Mouse (Mus musculus) MEL (cell line): ENCODE data around the gene Mrrf. TPM values are rescaled to one million over a fixed set of nuclear protein-coding genes. Genes with fewer than 3 reads are reported as not detected.

Experiments
- DNase-seq: peaks from one replicate; pipeline ENCODE4 v3.0.0; 2011; ENCODE audit warnings: low read depth, low spot score
- H3K27ac ChIP-seq: 2 replicates; pipeline ENCODE4 v1.5.1; 2012; ENCODE audit warnings: low read depth, mild to moderate bottlenecking, control low read depth, low read length, moderate library complexity; ENCODE audit not compliant: control insufficient read depth
- H3K27me3 ChIP-seq, 2 experiments: fragments of 150-350 bp in 1 of 2; sonication (generic) in 1 of 2; 2 replicates each; pipeline ENCODE4 v1.6.1; 2012; ENCODE audit warnings: low read length in 2 of 2, mild to moderate bottlenecking in 2 of 2, improper control_type of control experiment in 1 of 2, moderate library complexity in 1 of 2; ENCODE audit not compliant: insufficient read depth in 2 of 2, control insufficient read depth in 1 of 2
- H3K36me3 ChIP-seq, 2 experiments: 2 replicates each; pipeline ENCODE4 v1.6.1; 2012 to 2014; ENCODE audit warnings: low read length in 2 of 2, improper control_type of control experiment in 1 of 2, inconsistent platforms in 1 of 2, mild to moderate bottlenecking in 1 of 2; ENCODE audit not compliant: insufficient read depth in 2 of 2, control insufficient read depth in 1 of 2
- H3K4me1 ChIP-seq, 2 experiments: fragments of 150-350 bp in 1 of 2; sonication (generic) in 1 of 2; 2 replicates each; pipeline ENCODE4 v1.6.1; 2012; ENCODE audit warnings: low read length in 2 of 2, improper control_type of control experiment in 1 of 2, mild to moderate bottlenecking in 1 of 2; ENCODE audit not compliant: insufficient read depth in 2 of 2, control insufficient read depth in 1 of 2
- H3K4me3 ChIP-seq, 2 experiments: fragments of 150-350 bp in 1 of 2; sonication (generic) in 1 of 2; 2 replicates each; pipeline ENCODE4 v1.5.1; 2012; ENCODE audit warnings: low read depth in 2 of 2, low read length in 2 of 2, mild to moderate bottlenecking in 2 of 2, moderate library complexity in 2 of 2, control low read depth in 1 of 2, improper control_type of control experiment in 1 of 2; ENCODE audit not compliant: control insufficient read depth in 1 of 2, insufficient read depth in 1 of 2
- H3K79me2 ChIP-seq: 2 replicates; pipeline ENCODE4 v1.6.1; 2012; ENCODE audit warnings: mild to moderate bottlenecking, low read length, moderate library complexity; ENCODE audit not compliant: control insufficient read depth, poor library complexity, insufficient read depth
- H3K9ac ChIP-seq: 2 replicates; pipeline ENCODE4 v1.6.1; 2012; ENCODE audit warnings: low read depth, mild to moderate bottlenecking, control low read depth, low read length, moderate library complexity; ENCODE audit not compliant: control insufficient read depth, poor library complexity, severe bottlenecking
- H3K9me3 ChIP-seq: fragments of 150-350 bp; sonication (generic); replicated peaks from 2 replicates; pipeline ENCODE4 v1.6.1; 2012; ENCODE audit warnings: mild to moderate bottlenecking, low read length, improper control_type of control experiment, moderate library complexity; ENCODE audit not compliant: insufficient read depth
- CTCF ChIP-seq, 3 experiments: IDR thresholded peaks in 2 of 3; conservative IDR thresholded peaks in 1 of 3; 2 replicates each; pipeline ENCODE4 v1.5.1; 2011 to 2012; ENCODE audit warnings: low read length in 3 of 3, low read depth in 2 of 3, mild to moderate bottlenecking in 2 of 3, improper control_type of control experiment in 1 of 3, inconsistent platforms in 1 of 3, mixed read lengths in 1 of 3, moderate library complexity in 1 of 3; ENCODE audit not compliant: control insufficient read depth in 1 of 3, insufficient read depth in 1 of 3, poor library complexity in 1 of 3, severe bottlenecking in 1 of 3
- EP300 ChIP-seq, 2 experiments: IDR thresholded peaks; 2 replicates each; pipeline ENCODE4 v1.6.1; 2011; ENCODE audit warnings: improper control_type of control experiment in 2 of 2, low read length in 2 of 2, low read depth in 1 of 2, mild to moderate bottlenecking in 1 of 2
- ETS1 ChIP-seq: IDR thresholded peaks from 2 replicates; pipeline ENCODE4 v1.6.1; 2012; ENCODE audit warnings: low read depth, mild to moderate bottlenecking, inconsistent platforms, low read length, improper control_type of control experiment, moderate library complexity
- GATA1 ChIP-seq: IDR thresholded peaks from 2 replicates; pipeline ENCODE4 v1.6.1; 2011; ENCODE audit warnings: low read depth, low read length, improper control_type of control experiment
- MAX ChIP-seq: IDR thresholded peaks from 2 replicates; pipeline ENCODE4 v1.6.1; 2011; ENCODE audit warnings: low read length, improper control_type of control experiment
- MYB ChIP-seq: IDR thresholded peaks from 2 replicates; pipeline ENCODE4 v1.6.1; 2011; ENCODE audit warnings: mild to moderate bottlenecking, low read depth, low read length, improper control_type of control experiment
- NRF1 ChIP-seq: IDR thresholded peaks from 2 replicates; pipeline ENCODE4 v1.6.1; 2014; ENCODE audit warnings: low read depth, mild to moderate bottlenecking, inconsistent platforms, low read length, improper control_type of control experiment, moderate library complexity; ENCODE audit not compliant: poor library complexity, insufficient read depth, severe bottlenecking
- RAD21 ChIP-seq: IDR thresholded peaks from 2 replicates; pipeline ENCODE4 v1.6.1; 2011; ENCODE audit warnings: mild to moderate bottlenecking, low read depth, low read length, improper control_type of control experiment
- TBP ChIP-seq: IDR thresholded peaks from 2 replicates; pipeline ENCODE4 v1.8.0; 2011; ENCODE audit warnings: low read depth, low read length, improper control_type of control experiment
- TCF12 ChIP-seq: IDR thresholded peaks from 2 replicates; pipeline ENCODE4 v1.6.1; 2014; ENCODE audit warnings: low read depth, mild to moderate bottlenecking, inconsistent platforms, low read length, improper control_type of control experiment, moderate library complexity
- UBTF ChIP-seq: IDR thresholded peaks from 2 replicates; pipeline ENCODE4 v1.6.1; 2012; ENCODE audit warnings: low read depth, mild to moderate bottlenecking, inconsistent platforms, low read length, improper control_type of control experiment, moderate library complexity, borderline replicate concordance; ENCODE audit not compliant: insufficient read depth
- USF1 ChIP-seq: IDR thresholded peaks from 2 replicates; pipeline ENCODE4 v1.6.1; 2014; ENCODE audit warnings: low read depth, mild to moderate bottlenecking, inconsistent platforms, low read length, improper control_type of control experiment, moderate library complexity
- polyA plus RNA-seq, 2 experiments: library from polyadenylated mRNA; stranded (reverse) in 1 of 2; unstranded in 1 of 2; fragments of >175 nt in 1 of 2; fragments of >200 nt in 1 of 2; gene quantifications; 2 replicates each; pipeline versions ENCODE4 v1.2.1 to v1.2.4; 2012; ENCODE audit warnings: low replicate concordance in 2 of 2, low read depth in 1 of 2; ENCODE audit not compliant: insufficient read length in 2 of 2, insufficient read depth in 1 of 2, missing spikeins in 1 of 2
- total RNA-seq: library from RNA; depleted of rRNA; stranded (reverse); fragments of 300-350 nt; gene quantifications from 2 replicates; pipeline ENCODE4 v1.2.3, GENCODE M21; 2012

Mrrf gene
- total and polyA plus RNA-seq, 3 experiments, result 28.0 to 31.2 TPM; not detected in 1

- TF ChIP-seq MAX, result no peak
- 0 out of 2 replicates have a peak, but pooled peaks have one; percentile 8 for TF ChIP-seq ETS1
- Histone ChIP-seq H3K36me3 (peaks cover 0 to 2% of the 10 kb centered on the region in 2 experiments; a peak in 1 of 4 replicates), H3K4me3 (no peak overlapping the region), H3K79me2 (no peaks in the 10 kb centered on the region), H3K4me1 (peaks cover 0 to 9% of the 10 kb centered on the region in 2 experiments; a peak in 1 of 4 replicates), H3K9me3 (no peaks in the 10 kb centered on the region), H3K27ac (no peak overlapping the region), H3K9ac (no peak overlapping the region), H3K27me3 (no peaks in the 10 kb centered on the region)
- no peak for DNase-seq
These were observed 100.7 kb downstream of the Mrrf start for GRCm38 (mm10) chr2:36236889-36237288.

- Histone ChIP-seq H3K4me1 (peaks cover 0 to 9% of the 10 kb centered on the region in 2 experiments; a peak in 1 of 4 replicates), H3K9me3 (no peaks in the 10 kb centered on the region), H3K27ac (no peak overlapping the region), H3K4me3 (no peak overlapping the region), H3K36me3 (peaks cover 0 to 2% of the 10 kb centered on the region in 2 experiments; a peak in 1 of 4 replicates), H3K79me2 (no peaks in the 10 kb centered on the region), H3K27me3 (no peaks in the 10 kb centered on the region), H3K9ac (no peak overlapping the region)
- DNase-seq, result no peak
- TF ChIP-seq MYB (no peak), TBP (no peak), NRF1 (no peak), TCF12 (no peak)
These were observed 101.4 kb downstream of the Mrrf start for GRCm38 (mm10) chr2:36237557-36237956.

GRCm38 (mm10) chr2:36238467-36238866, 102.3 kb downstream of the Mrrf start:
- Histone ChIP-seq H3K9ac (no peak overlapping the region), H3K4me1 (peaks cover 0 to 9% of the 10 kb centered on the region in 2 experiments; a peak in 1 of 4 replicates), H3K9me3 (no peaks in the 10 kb centered on the region), H3K4me3 (no peak overlapping the region), H3K36me3 (peaks cover 0 to 2% of the 10 kb centered on the region in 2 experiments; a peak in 1 of 4 replicates), H3K27ac (no peak overlapping the region), H3K27me3 (no peaks in the 10 kb centered on the region), H3K79me2 (no peaks in the 10 kb centered on the region)
- TF ChIP-seq GATA1, result no peak
- TF ChIP-seq UBTF, result no peak
- TF ChIP-seq CTCF (IDR thresholded peaks at IDR 0.05 in 2 of 3, conservative IDR thresholded peaks at IDR 0.05 in 1 of 3; ENCODE audit: control insufficient read depth in 1 of 3, insufficient read depth in 1 of 3, low read depth in 2 of 3, low read length in 3 of 3, poor library complexity in 1 of 3, severe bottlenecking in 1 of 3), result peak in 2 of 3 experiments; percentile 10 to 24; a peak in 1 of 6 replicates
- TF ChIP-seq EP300 (IDR thresholded peaks at IDR 0.05; ENCODE audit: low read depth in 1 of 2, low read length in 2 of 2), result no peak
- no peak for TF ChIP-seq MAX
- TF ChIP-seq RAD21, result no peak
- TF ChIP-seq USF1, result no peak
- DNase-seq, result no peak
